Mouse (Mus musculus) embryonic facial prominence, embryonic 15.5 days (tissue): Measurements from ENCODE around the gene Med25. TPM values are rescaled to one million over a fixed set of nuclear protein-coding genes. Genes with fewer than 3 reads are reported as not detected.

Source experiments
- ATAC-seq: fragments of 200-750 bp; cut with Nextera tagmentation; 2 replicates; pipeline ENCODE4 v1.8.0; 2017; ENCODE audit warnings: low read depth, moderate TSS enrichment; ENCODE audit not compliant: insufficient number of reproducible peaks, low FRiP score, low TSS enrichment
- H3K27ac ChIP-seq: fragments of 300-500 bp; sonication (generic); replicated peaks from 2 replicates; pipeline ENCODE4 v1.5.1; 2015; ENCODE audit warnings: mild to moderate bottlenecking, inconsistent platforms
- H3K27me3 ChIP-seq: fragments of 300-500 bp; sonication (generic); 2 replicates; pipeline ENCODE4 v1.6.1; 2015; ENCODE audit warnings: inconsistent platforms
- H3K36me3 ChIP-seq: fragments of 300-500 bp; sonication (generic); 2 replicates; pipeline ENCODE4 v1.6.1; 2015; ENCODE audit warnings: mild to moderate bottlenecking, inconsistent platforms
- H3K4me1 ChIP-seq: fragments of 300-500 bp; sonication (generic); 2 replicates; pipeline ENCODE4 v1.6.1; 2015; ENCODE audit warnings: inconsistent platforms
- H3K4me2 ChIP-seq: fragments of 300-500 bp; sonication (generic); replicated peaks from 2 replicates; pipeline ENCODE4 v1.6.1; 2015; ENCODE audit warnings: mild to moderate bottlenecking, inconsistent platforms
- H3K4me3 ChIP-seq: fragments of 300-500 bp; sonication (generic); replicated peaks from 2 replicates; pipeline ENCODE4 v1.5.1; 2015; ENCODE audit warnings: mild to moderate bottlenecking, inconsistent platforms
- H3K9ac ChIP-seq: fragments of 300-500 bp; sonication (generic); 2 replicates; pipeline ENCODE4 v1.6.1; 2015; ENCODE audit warnings: inconsistent platforms
- H3K9me3 ChIP-seq: fragments of 300-500 bp; sonication (generic); replicated peaks from 2 replicates; pipeline ENCODE4 v1.6.1; 2016; ENCODE audit warnings: inconsistent platforms
- WGBS: fragments of 180-500 bp; shearing (Covaris S2); methylation state at CpG from one replicate; pipeline ENCODE4 v1.1.7; 2015; 5-methylcytosine and 5-hydroxymethylcytosine counted together
- polyA plus RNA-seq: library from polyadenylated mRNA; unstranded; fragments of >200 nt; fragmentation: Nextera tagmentation; extraction: Ambion mirVana; gene quantifications from 2 replicates; pipeline ENCODE4 v1.2.1, GENCODE M21; 2015

The Med25 gene
- polyA plus RNA-seq, 1 experiment from 2014 or later: 122 TPM

GRCm38 (mm10) chr7:44853065-44853464, 39.4 kb downstream of the Med25 start:
- Histone ChIP-seq H3K4me1 (peaks cover 69% of the 10 kb centered on the region), H3K36me3 (peaks cover 6% of the 10 kb centered on the region; the same call in 1 of the 2 replicates), H3K27ac (no peak overlapping the region), H3K4me3 (no peak overlapping the region), H3K4me2 (no peak overlapping the region), H3K9ac (no peak overlapping the region), H3K9me3 (no peaks in the 10 kb centered on the region), H3K27me3 (no peaks in the 10 kb centered on the region)
- ATAC-seq: no peak
- 89% methylated on average over 2 of the region's 2 CpGs for WGBS

DNA sequence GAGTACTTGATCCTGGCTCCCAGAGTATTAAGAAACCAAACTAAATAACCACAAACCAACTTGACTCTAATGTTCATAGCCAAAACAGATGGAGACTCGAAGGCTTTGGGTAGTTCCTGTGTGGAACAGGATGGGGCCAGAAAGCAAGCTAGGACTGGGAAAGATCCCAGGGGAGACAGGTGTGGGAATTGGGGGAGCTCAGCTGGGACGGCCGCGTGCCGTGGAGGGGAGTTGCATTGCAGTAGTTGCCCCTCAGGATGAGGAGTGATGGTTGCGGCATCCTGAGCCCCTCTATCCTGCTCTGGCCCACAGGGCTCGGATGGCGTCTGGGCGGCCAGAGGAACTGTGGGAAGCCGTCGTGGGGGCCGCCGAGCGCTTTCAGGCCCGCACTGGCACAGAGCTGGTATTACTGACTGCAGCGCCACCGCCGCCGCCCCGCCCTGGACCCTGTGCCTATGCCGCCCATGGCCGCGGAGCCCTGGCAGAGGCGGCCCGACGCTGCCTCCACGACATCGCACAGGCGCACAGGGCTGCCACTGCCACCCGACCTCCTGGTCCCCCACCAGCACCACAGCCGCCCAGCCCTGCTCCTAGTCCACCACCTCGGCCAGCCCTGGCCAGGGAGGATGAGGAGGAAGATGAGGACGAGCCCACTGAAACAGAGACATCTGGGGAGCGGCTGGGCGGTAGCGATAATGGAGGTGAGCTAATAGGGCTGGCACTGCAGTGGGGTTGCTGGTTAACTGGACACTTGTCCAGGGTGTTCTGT, 40.1 kb downstream of the Med25 start:
- Histone ChIP-seq H3K9me3 (no peaks in the 10 kb centered on the region), H3K4me1 (peaks cover 69% of the 10 kb centered on the region), H3K4me3 (no peak overlapping the region), H3K27ac (no peak overlapping the region), H3K27me3 (no peaks in the 10 kb centered on the region), H3K4me2 (no peak overlapping the region), H3K9ac (no peak overlapping the region), H3K36me3 (peaks cover 6% of the 10 kb centered on the region; the same call in 1 of the 2 replicates)
- WGBS: 88% methylated on average over 36 of the region's 36 CpGs
- no peak for ATAC-seq

GRCm38 (mm10) chr7:44851625-44852234, 40.8 kb downstream of the Med25 start:
- peaks cover 67% of the 10 kb centered on the region for H3K4me1 ChIP-seq
- 89% methylated on average over 12 of the region's 12 CpGs for WGBS
- H3K4me2 ChIP-seq: peak overlapping the region; percentile 85; the same call in 1 of the 2 replicates
- H3K36me3 ChIP-seq: peaks cover 10% of the 10 kb centered on the region
- H3K9me3 ChIP-seq: no peaks in the 10 kb centered on the region
- ATAC-seq: no peak
- no peak overlapping the region for H3K9ac ChIP-seq
- peak overlapping the region; percentile 81; the same call in 1 of the 2 replicates for H3K4me3 ChIP-seq
- no peak overlapping the region for H3K27ac ChIP-seq
- H3K27me3 ChIP-seq: no peaks in the 10 kb centered on the region

DNA sequence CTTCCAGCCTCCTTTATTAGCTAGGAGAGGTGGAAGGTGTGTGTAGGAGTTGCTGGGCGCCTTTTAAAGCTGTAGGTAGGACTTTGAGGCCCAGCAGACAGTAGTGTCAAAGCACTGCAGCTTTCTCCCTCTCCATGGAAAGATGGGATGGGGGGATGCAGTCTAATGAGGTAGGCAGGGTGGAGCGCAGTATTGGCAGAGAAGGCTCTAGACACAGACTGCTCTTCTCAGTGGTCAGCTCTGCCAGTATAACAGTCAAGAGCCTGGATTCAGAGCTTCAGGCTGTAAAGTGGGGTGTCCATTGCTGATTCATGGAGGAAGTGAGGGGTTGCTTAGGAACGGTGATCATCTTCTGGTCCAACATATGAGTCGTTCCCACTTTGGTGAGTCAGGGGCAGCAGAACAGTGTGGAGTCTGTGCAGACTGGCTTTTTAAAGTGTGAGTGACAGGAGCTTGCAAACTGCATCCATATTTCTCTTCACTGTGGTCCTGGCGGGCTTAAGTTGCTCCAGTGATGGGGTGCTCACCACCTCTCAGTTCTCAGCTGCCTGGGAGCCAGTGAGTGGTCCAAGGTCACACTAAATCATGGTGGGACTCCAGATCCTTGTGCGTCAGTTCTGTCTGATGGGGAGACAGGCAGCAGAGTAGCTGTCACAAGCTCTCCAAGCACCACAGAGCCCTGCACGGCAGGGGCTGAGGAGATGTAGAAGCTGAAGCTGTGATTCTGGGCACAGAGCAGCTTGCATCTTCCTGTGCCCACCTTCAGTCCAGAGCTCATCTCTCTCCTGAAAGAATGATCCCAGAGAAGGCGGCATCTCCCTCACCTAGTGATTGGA, 41.5 kb downstream of the Med25 start:
- peaks cover 17% of the 10 kb centered on the region for H3K36me3 ChIP-seq
- H3K4me2 ChIP-seq: peak overlapping the region; percentile 85
- peak overlapping the region; percentile 100; the same call in 1 of the 2 replicates for H3K27ac ChIP-seq
- no peak for ATAC-seq
- H3K9ac ChIP-seq: peak overlapping the region; percentile 80
- H3K9me3 ChIP-seq: no peaks in the 10 kb centered on the region
- peaks cover 60% of the 10 kb centered on the region for H3K4me1 ChIP-seq
- 77% methylated on average over 8 of the region's 8 CpGs for WGBS
- H3K4me3 ChIP-seq: peak overlapping the region; percentile 81
- no peaks in the 10 kb centered on the region for H3K27me3 ChIP-seq

GRCm38 (mm10) chr7:44850146-44850545, 42.4 kb downstream of the Med25 start:
- Histone ChIP-seq H3K9ac (peak overlapping the region; percentile 80), H3K4me3 (peak overlapping the region; percentile 81), H3K36me3 (peaks cover 25% of the 10 kb centered on the region), H3K27ac (peak overlapping the region; percentile 100), H3K4me2 (peak overlapping the region; percentile 85), H3K27me3 (no peaks in the 10 kb centered on the region), H3K4me1 (peaks cover 51% of the 10 kb centered on the region), H3K9me3 (no peaks in the 10 kb centered on the region)
- peak; percentile 22 for ATAC-seq
- WGBS: under 1% methylated on average over 33 of the region's 33 CpGs

- peak; percentile 77 for ATAC-seq
- H3K27me3 ChIP-seq: no peaks in the 10 kb centered on the region
- H3K36me3 ChIP-seq: peaks cover 31% of the 10 kb centered on the region
- H3K9me3 ChIP-seq: no peaks in the 10 kb centered on the region
- peak overlapping the region; percentile 100 for H3K27ac ChIP-seq
- peak overlapping the region; percentile 81 for H3K4me3 ChIP-seq
- peaks cover 46% of the 10 kb centered on the region for H3K4me1 ChIP-seq
- peak overlapping the region; percentile 80 for H3K9ac ChIP-seq
- under 1% methylated on average over 41 of the region's 41 CpGs for WGBS
- H3K4me2 ChIP-seq: peak overlapping the region; percentile 85
Observed at GRCm38 (mm10) chr7:44849416-44850111, 42.9 kb downstream of the Med25 start.

DNA sequence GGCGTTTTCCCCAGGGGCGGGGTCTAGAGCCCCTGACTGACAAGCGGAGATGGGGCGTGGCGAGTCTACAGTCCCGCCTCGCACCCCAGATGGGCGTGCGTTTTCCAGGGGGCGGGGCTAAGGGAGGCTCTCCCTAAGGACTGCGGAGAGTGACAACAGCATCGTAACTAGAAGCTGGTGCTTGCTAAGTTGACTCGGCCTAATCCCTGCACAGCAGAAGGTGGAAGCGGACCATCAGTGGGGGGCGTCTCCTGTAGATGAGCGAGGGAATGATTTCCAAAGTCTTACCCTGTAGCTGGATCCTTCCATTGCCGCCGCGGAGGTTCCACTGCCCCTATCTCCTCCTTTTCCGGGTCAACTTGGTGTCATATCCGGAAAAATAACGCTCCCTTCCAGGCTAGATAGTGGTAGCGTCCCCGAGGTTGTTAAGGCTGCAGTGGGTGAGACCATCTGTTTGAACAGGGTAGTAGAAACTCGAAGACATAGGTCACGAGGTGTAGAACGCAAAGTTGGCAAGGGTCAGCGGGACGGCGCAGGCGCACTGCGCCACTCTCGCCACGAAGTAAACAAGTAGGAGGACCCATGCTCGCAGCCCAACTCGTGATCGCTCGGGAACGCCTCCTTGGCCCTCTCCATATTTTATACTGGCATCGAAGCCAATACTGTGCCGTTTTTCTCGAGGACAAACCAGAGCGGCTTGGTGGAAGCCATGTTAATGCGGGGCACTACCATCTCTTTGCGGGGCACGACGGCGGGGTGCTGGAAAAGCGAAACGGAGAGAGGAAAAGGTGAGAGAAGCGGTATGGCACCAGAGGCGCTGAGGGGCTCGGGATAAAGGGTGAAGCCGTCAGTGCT, 43.7 kb downstream of the Med25 start, which contains the start of the genes Akt1s1 and Tbc1d17:
Akt1s1 (plus strand) TSS at position 431 of the 855 bp plus-strand sequence.
Tbc1d17 (minus strand) TSS at position 519 of the 855 bp plus-strand sequence.
- under 1% methylated on average over 54 of the region's 54 CpGs for WGBS

GRCm38 (mm10) chr7:44847772-44848171, 44.7 kb downstream of the Med25 start:
- H3K27ac ChIP-seq: peak overlapping the region; percentile 100; the same call in 1 of the 2 replicates

More for the DNA sequence above, 43.7 kb downstream of the Med25 start, which contains the start of the genes Akt1s1 and Tbc1d17:
- ATAC-seq: peak; percentile 90
- Histone ChIP-seq H3K4me2 (peak within 1 kb of the TSS; percentile 85), H3K27me3 (no peaks in the 10 kb centered on the region), H3K9me3 (no peaks in the 10 kb centered on the region), H3K4me1 (peaks cover 38% of the 10 kb centered on the region), H3K27ac (peak within 1 kb of the TSS; percentile 100), H3K9ac (peak within 1 kb of the TSS; percentile 80), H3K4me3 (peak within 1 kb of the TSS; percentile 81), H3K36me3 (peaks cover 39% of the 10 kb centered on the region)

DNA sequence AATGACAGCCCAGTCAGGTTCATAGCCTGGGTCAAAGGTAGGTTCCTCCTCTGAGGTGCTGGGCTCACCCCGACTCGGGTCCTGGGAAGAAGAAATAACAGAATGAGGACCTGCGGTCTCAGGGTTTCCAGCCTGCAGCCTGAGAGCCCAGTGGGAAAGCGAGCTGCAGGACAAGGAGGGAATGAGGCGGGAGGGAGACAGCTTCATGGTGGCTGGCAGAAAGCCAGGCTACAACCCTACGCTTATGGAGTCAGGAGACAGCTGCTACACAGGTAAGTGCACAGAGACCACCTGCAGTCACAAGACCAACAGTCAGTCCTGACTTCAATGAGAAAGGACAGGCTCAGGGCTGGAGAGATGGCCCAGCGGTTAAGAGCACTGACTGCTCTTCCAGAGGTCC, 45.7 kb downstream of the Med25 start:
- H3K27ac ChIP-seq: no peak overlapping the region
- no peak overlapping the region for H3K4me3 ChIP-seq
- peaks cover 22% of the 10 kb centered on the region for H3K4me1 ChIP-seq
- no peaks in the 10 kb centered on the region for H3K9me3 ChIP-seq
- H3K27me3 ChIP-seq: peaks cover 5% of the 10 kb centered on the region; the same call in 1 of the 2 replicates
- WGBS: 91% methylated on average over 7 of the region's 7 CpGs
- no peak overlapping the region for H3K4me2 ChIP-seq
- no peak for ATAC-seq
- no peak overlapping the region for H3K9ac ChIP-seq
- H3K36me3 ChIP-seq: peaks cover 52% of the 10 kb centered on the region

More at GRCm38 (mm10) chr7:44847772-44848171, 44.7 kb downstream of the Med25 start:
- WGBS: 72% methylated on average over 5 of the region's 5 CpGs
- Histone ChIP-seq H3K4me3 (peak overlapping the region; percentile 81), H3K9ac (0 out of 2 replicates have a peak overlapping the region, but pooled peaks have one; percentile 28), H3K36me3 (peaks cover 45% of the 10 kb centered on the region), H3K4me1 (peaks cover 28% of the 10 kb centered on the region), H3K9me3 (no peaks in the 10 kb centered on the region), H3K27me3 (no peaks in the 10 kb centered on the region), H3K4me2 (peak overlapping the region; percentile 85)
- ATAC-seq: no peak
